In the genomic region with DNA sequence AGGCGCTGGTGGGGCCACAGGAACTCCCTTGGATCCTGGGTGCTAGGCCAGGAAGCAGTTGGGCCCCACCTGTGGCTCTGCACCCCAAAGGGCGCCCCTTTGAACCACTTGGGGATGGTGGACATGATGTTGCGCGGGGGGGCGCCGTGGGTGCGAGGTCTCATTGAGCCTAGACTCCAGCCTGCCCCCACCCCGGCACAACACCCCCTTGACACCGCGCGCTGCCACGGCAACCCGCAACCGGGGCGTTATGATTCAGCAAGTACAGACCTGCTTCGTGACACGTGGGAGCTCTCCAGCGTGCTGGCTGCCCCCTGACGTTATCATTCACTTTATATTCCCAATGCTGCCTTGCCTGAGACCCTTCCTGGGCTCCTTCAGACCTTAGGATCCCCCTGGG, we compare ENCODE assay signal across 8 mouse cellular contexts. TPM values are rescaled to one million over a fixed set of nuclear protein-coding genes. Genes with fewer than 3 reads are reported as not detected.
A peak's percentile ranks its signal among the peaks of the same experiment; 100 is the strongest.
DNase-seq lines count a peak whose midpoint lies in the region; ATAC-seq and TF ChIP-seq lines count a peak whose summit lies in the region.

A gene (minus strand): TSS at position 186 of the 400 bp plus-strand sequence.

- WGBS in lung, embryonic 14.5 days: 1% methylated on average over 18 of the region's 19 CpGs
- WGBS in intestine, embryonic 14.5 days: 1% methylated on average over 19 of the region's 19 CpGs
- 2% methylated on average over 19 of the region's 19 CpGs for WGBS in neural tube, embryonic 12.5 days

- H3K4me2 ChIP-seq in lung, embryonic 14.5 days: peak within 1 kb of the TSS; percentile 40; the same call in 1 of the 2 replicates
- peak within 1 kb of the TSS; percentile 46 for H3K4me2 ChIP-seq in intestine, embryonic 14.5 days (ENCODE audit: low read length)
- H3K4me2 ChIP-seq in neural tube, embryonic 12.5 days (replicated peaks): peak within 1 kb of the TSS; percentile 56

- H3K9ac ChIP-seq in lung, embryonic 14.5 days: no peak within 1 kb of the TSS
- no peak within 1 kb of the TSS for H3K9ac ChIP-seq in intestine, embryonic 14.5 days (ENCODE audit: low read length)
- H3K9ac ChIP-seq in neural tube, embryonic 12.5 days: no peak within 1 kb of the TSS

- DNase-seq in lung, embryonic 14.5 days: peak; percentile 37
- no peak for DNase-seq in lung, postnatal 14 days
- peak; percentile 52 for DNase-seq in embryo, embryonic 11 days
- DNase-seq in intestine, embryonic 14.5 days (ENCODE audit: low spot score): no peak
- no peak for DNase-seq in cerebellum, adult 11-12 months
- DNase-seq in urinary bladder, postnatal 25 days (ENCODE audit: low spot score): no peak

- H3K4me3 ChIP-seq in lung, embryonic 14.5 days (ENCODE audit: low read depth, low read length): no peak within 1 kb of the TSS
- H3K4me3 ChIP-seq in intestine, embryonic 14.5 days (ENCODE audit: low read depth, low read length): no peak within 1 kb of the TSS
- H3K4me3 ChIP-seq in neural tube, embryonic 12.5 days: 0 out of 2 replicates have a peak within 1 kb of the TSS, but pooled peaks have one; percentile 9

- no peak within 1 kb of the TSS for H3K27ac ChIP-seq in lung, embryonic 14.5 days (ENCODE audit: low read depth)
- no peak within 1 kb of the TSS for H3K27ac ChIP-seq in intestine, embryonic 14.5 days (ENCODE audit: low read depth)
- no peak within 1 kb of the TSS for H3K27ac ChIP-seq in neural tube, embryonic 12.5 days

- H3K36me3 ChIP-seq in lung, embryonic 14.5 days (ENCODE audit: insufficient read depth): no peaks in the 10 kb centered on the region
- H3K36me3 ChIP-seq in intestine, embryonic 14.5 days (ENCODE audit: control insufficient read depth, insufficient read depth, low read length): no peaks in the 10 kb centered on the region
- H3K36me3 ChIP-seq in neural tube, embryonic 12.5 days: no peaks in the 10 kb centered on the region

- H3K27me3 ChIP-seq in lung, embryonic 14.5 days (ENCODE audit: insufficient read depth, low read length): peaks cover 7% of the 10 kb centered on the region
- H3K27me3 ChIP-seq in intestine, embryonic 14.5 days (replicated peaks; ENCODE audit: control insufficient read depth, insufficient read depth, low read length): peaks cover 7% of the 10 kb centered on the region
- H3K27me3 ChIP-seq in neural tube, embryonic 12.5 days (replicated peaks): peaks cover 7% of the 10 kb centered on the region

- H3K4me1 ChIP-seq in lung, embryonic 14.5 days (ENCODE audit: insufficient read depth): no peaks in the 10 kb centered on the region
- peaks cover 9% of the 10 kb centered on the region; the same call in 1 of the 2 replicates for H3K4me1 ChIP-seq in intestine, embryonic 14.5 days (replicated peaks; ENCODE audit: control insufficient read depth, insufficient read depth, low read length)
- peaks cover 13% of the 10 kb centered on the region for H3K4me1 ChIP-seq in neural tube, embryonic 12.5 days

- H3K9me3 ChIP-seq in lung, embryonic 14.5 days (ENCODE audit: low read depth, low read length): no peaks in the 10 kb centered on the region
- no peaks in the 10 kb centered on the region for H3K9me3 ChIP-seq in intestine, embryonic 14.5 days (ENCODE audit: control insufficient read depth, low read length)
- no peaks in the 10 kb centered on the region for H3K9me3 ChIP-seq in neural tube, embryonic 12.5 days

- no peak for ATAC-seq in lung, embryonic 14.5 days (ENCODE audit: insufficient read depth)
- no peak for ATAC-seq in intestine, embryonic 14.5 days (replicated peaks; ENCODE audit: low FRiP score, low TSS enrichment, low read depth)
- ATAC-seq in neural tube, embryonic 12.5 days (ENCODE audit: low FRiP score, low read depth): no peak
- no peak for ATAC-seq in monocyte, adult 5-6 weeks (replicated peaks; ENCODE audit: insufficient number of reproducible peaks, low FRiP score, low TSS enrichment, poor library complexity, severe bottlenecking)

- TF ChIP-seq CTCF in lung, embryonic 14.5 days (IDR thresholded peaks at IDR 0.05; ENCODE audit: low read depth): no peak

RNA-seq across cellular contexts. Expression of the gene that starts here (rescaled TPM):
- not detected in 2 replicates for polyA plus RNA-seq in lung, embryonic 14.5 days (2014; fragmentation: Nextera tagmentation; extraction: Ambion mirVana)
- 0.39 TPM in 1 of 2 replicates, not detected in the other for polyA plus RNA-seq in intestine, embryonic 14.5 days (2014; fragmentation: Nextera tagmentation; extraction: Ambion mirVana)
- 0.23 TPM in 2 replicates for polyA plus RNA-seq in neural tube, embryonic 12.5 days (2016; fragmentation: Nextera tagmentation; extraction: Ambion mirVana)
- total RNA-seq in monocyte, adult 5-6 weeks (2017): not detected in 3 replicates

Comparison
In these comparisons a context has a peak if more than half of its experiments do, and no peak if none do; other contexts are left out.
1. Peak in DNase-seq and H3K4me2 ChIP-seq in lung, embryonic 14.5 days; RNA of the gene not detected or under 1 TPM.